Mouse (Mus musculus) lung, adult 2 months (tissue): ENCODE measurements around the gene Ivd. TPM values are rescaled to one million over a fixed set of nuclear protein-coding genes. Genes with fewer than 3 reads are reported as not detected.

ENCODE experiments used
- DNase-seq: peaks from one replicate; pipeline ENCODE4 v3.0.0; 2022
- H3K4me1 ChIP-seq: fragments of 200-500 bp; 2 replicates; pipeline ENCODE4 v1.6.1; 2011; ENCODE audit warnings: low read length; ENCODE audit not compliant: control insufficient read depth, insufficient read depth
- H3K4me3 ChIP-seq: fragments of 200-500 bp; replicated peaks from 2 replicates; pipeline ENCODE3; 2011; ENCODE audit warnings: low read depth, mild to moderate bottlenecking, control low read depth, low read length; ENCODE audit errors: extremely low read depth
- CTCF ChIP-seq: fragments of 200-500 bp; IDR thresholded peaks from 2 replicates; pipeline ENCODE4 v1.5.1; 2011; ENCODE audit warnings: mild to moderate bottlenecking, low read length, control low read depth; ENCODE audit not compliant: insufficient read depth
- POLR2A ChIP-seq: fragments of 200-500 bp; IDR thresholded peaks from 2 replicates; pipeline ENCODE4 v1.6.1; 2011; ENCODE audit warnings: low read depth, mild to moderate bottlenecking, control low read depth, low read length, borderline replicate concordance; ENCODE audit errors: extremely low read depth
- WGBS: fragments of 180-500 bp; shearing (Covaris S2); methylation state at CpG from one replicate; pipeline ENCODE4 v1.1.7; 2018; 5-methylcytosine and 5-hydroxymethylcytosine counted together
- polyA plus RNA-seq: library from polyadenylated mRNA; depleted of rRNA; stranded (reverse); fragments of >200 nt; gene quantifications from 2 replicates; pipeline ENCODE4 v1.2.3, GENCODE M21; 2012; rRNA removed

Ivd gene
- polyA plus RNA-seq, 1 experiment: 77.5 TPM

- no peak overlapping the region for H3K4me3 ChIP-seq
- H3K4me1 ChIP-seq: peaks cover 9% of the 10 kb centered on the region; the same call in 1 of the 2 replicates
- no peak for TF ChIP-seq CTCF
- no peak for TF ChIP-seq POLR2A
- no peak for DNase-seq
- 59% methylated on average over 1 of the region's 1 CpGs for WGBS
Measured at GRCm38 (mm10) chr2:118918543-118918942, 56.8 kb downstream of the Ivd start.

- WGBS: 87% methylated on average over 3 of the region's 3 CpGs
- no peak for DNase-seq
- H3K4me3 ChIP-seq: no peak overlapping the region
- TF ChIP-seq POLR2A: no peak
- no peak for TF ChIP-seq CTCF
- H3K4me1 ChIP-seq: no peaks in the 10 kb centered on the region
Measured at GRCm38 (mm10) chr2:118920428-118920827, 58.7 kb downstream of the Ivd start.

GRCm38 (mm10) chr2:118925952-118926351 is 64.2 kb downstream of the Ivd start:
- 3% methylated on average over 6 of the region's 6 CpGs for WGBS
- H3K4me3 ChIP-seq: peak overlapping the region; percentile 26
- DNase-seq: no peak
- H3K4me1 ChIP-seq: peaks cover 10% of the 10 kb centered on the region
- TF ChIP-seq CTCF: no peak
- no peak for TF ChIP-seq POLR2A

GRCm38 (mm10) chr2:118926361-118926997 is 64.7 kb downstream of the Ivd start, which contains the start of gene Chst14:
Gene Chst14, plus strand, starts transcription at chr2:118926496.
- Histone ChIP-seq H3K4me1 (peaks cover 10% of the 10 kb centered on the region), H3K4me3 (peak within 1 kb of the TSS; percentile 79)
- WGBS: under 1% methylated on average over 43 of the region's 47 CpGs
- DNase-seq: peak; percentile 77
- TF ChIP-seq CTCF (no peak), POLR2A (peak; percentile 70; the same call in 1 of the 2 replicates)

- Histone ChIP-seq H3K4me3 (peak overlapping the region; percentile 79), H3K4me1 (peaks cover 10% of the 10 kb centered on the region)
- 24% methylated on average over 31 of the region's 31 CpGs for WGBS
- TF ChIP-seq CTCF (no peak), POLR2A (no peak)
- no peak for DNase-seq
Measured at GRCm38 (mm10) chr2:118926998-118927739, 65.4 kb downstream of the Ivd start.

Other genes starting within 250 kb of the Ivd start
- gene Pak6, start 198.7 kb upstream of the Ivd start, polyA plus RNA-seq: 8.2 and 11.8 TPM in 2 replicates
- 5.0 and 5.4 TPM in 2 replicates for gene Ankrd63, start 158.0 kb upstream of the Ivd start, polyA plus RNA-seq
- 11.8 and 15.2 TPM in 2 replicates for gene Plcb2, start 133.5 kb upstream of the Ivd start, polyA plus RNA-seq
- 18.1 and 23.5 TPM in 2 replicates for gene Inafm2, start 116.2 kb upstream of the Ivd start, polyA plus RNA-seq
- gene Ccdc9b, start 99.3 kb upstream of the Ivd start, polyA plus RNA-seq: 20.8 and 27.6 TPM in 2 replicates
- 2.2 and 70.4 TPM in 2 replicates for gene Phgr1, start 89.2 kb upstream of the Ivd start, polyA plus RNA-seq
- gene Disp2, start 82.2 kb upstream of the Ivd start, polyA plus RNA-seq: 5.8 and 9.2 TPM in 2 replicates
- 0.70 and 1.0 TPM in 2 replicates for gene Knstrn, start 48.0 kb upstream of the Ivd start, polyA plus RNA-seq
- gene Bahd1, start 38.4 kb downstream of the Ivd start, polyA plus RNA-seq: 18.7 and 21.0 TPM in 2 replicates
- gene Chst14, start 64.5 kb downstream of the Ivd start, polyA plus RNA-seq: 22.3 and 28.4 TPM in 2 replicates
- 5.8 and 7.5 TPM in 2 replicates for gene Ccdc32, start 167.4 kb downstream of the Ivd start, polyA plus RNA-seq
- 3.2 and 3.5 TPM in 2 replicates for gene Rpusd2, start 172.8 kb downstream of the Ivd start, polyA plus RNA-seq
- gene Knl1, start 185.2 kb downstream of the Ivd start, polyA plus RNA-seq: 0.03 and 0.12 TPM in 2 replicates